Mouse (Mus musculus): ENCODE measurements around the gene Sema3d. TPM values are rescaled to one million over a fixed set of nuclear protein-coding genes. Genes with fewer than 3 reads are reported as not detected.

Gene Sema3d
- total RNA-seq, 2 experiments from 2014 or later: 1.00 to 2.0 TPM

- DNase-seq: no peak
- intact Hi-C loops (cut with DNase I; ENCODE audit: low total_unique reads): no loop called here
Measured at GRCm38 (mm10) chr5:12579752-12580151, 196.6 kb downstream of the Sema3d start.

GRCm38 (mm10) chr5:12582540-12582939, 199.4 kb downstream of the Sema3d start:
- no peak for DNase-seq
- intact Hi-C loops (cut with DNase I; ENCODE audit: low total_unique reads): no loop called here

DNA sequence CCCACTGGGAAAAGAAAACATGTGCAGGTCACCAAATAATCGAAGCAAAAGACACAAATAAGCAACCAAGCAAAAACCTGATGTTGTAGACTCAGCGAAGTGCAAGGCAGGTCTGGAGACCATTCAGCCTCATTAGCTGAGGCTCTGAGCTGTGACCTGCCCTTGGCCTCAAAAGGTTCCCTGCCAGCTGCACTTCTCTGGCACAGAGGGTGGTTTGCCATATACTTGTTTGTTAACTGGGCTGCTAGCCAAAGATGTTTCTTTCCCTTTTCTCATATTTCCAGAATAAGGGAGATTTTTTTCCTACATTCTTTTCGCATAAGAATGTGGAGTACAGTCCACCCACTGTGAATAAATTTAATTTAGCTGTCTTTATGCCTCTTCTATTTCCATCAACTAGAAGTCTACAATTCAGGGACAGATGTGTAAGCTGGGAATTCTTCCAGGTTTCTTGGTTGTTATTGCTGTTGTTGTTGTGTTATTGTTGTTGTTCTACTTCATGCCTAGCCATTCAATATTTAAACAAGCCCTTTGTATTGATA, 200.2 kb downstream of the Sema3d start:
- intact Hi-C loops (cut with DNase I; ENCODE audit: low total_unique reads): no loop called here
- no peak for DNase-seq

GRCm38 (mm10) chr5:12584886-12585285, 201.7 kb downstream of the Sema3d start:
- intact Hi-C loops (cut with DNase I; ENCODE audit: low total_unique reads): no loop called here
- no peak for DNase-seq

GRCm38 (mm10) chr5:12634227-12634980, 251.2 kb downstream of the Sema3d start:
- intact Hi-C loops (cut with DNase I; ENCODE audit: low total_unique reads): no loop called here
- DNase-seq: no peak

GRCm38 (mm10) chr5:12637763-12638468, 254.7 kb downstream of the Sema3d start:
- no peak for DNase-seq
- intact Hi-C loops (cut with DNase I; ENCODE audit: low total_unique reads): no loop called here
